Mouse (Mus musculus): ENCODE data around the gene BC025920. TPM values are rescaled to one million over a fixed set of nuclear protein-coding genes. Genes with fewer than 3 reads are reported as not detected.
"Not testable (repeated sequence)": the region's sequence is repeated elsewhere in the genome, so short reads cannot be mapped to it uniquely, and the experiment has no call there.

Gene BC025920
- total RNA-seq, 1 experiment from 2014 or later, result 2.9 TPM

DNA sequence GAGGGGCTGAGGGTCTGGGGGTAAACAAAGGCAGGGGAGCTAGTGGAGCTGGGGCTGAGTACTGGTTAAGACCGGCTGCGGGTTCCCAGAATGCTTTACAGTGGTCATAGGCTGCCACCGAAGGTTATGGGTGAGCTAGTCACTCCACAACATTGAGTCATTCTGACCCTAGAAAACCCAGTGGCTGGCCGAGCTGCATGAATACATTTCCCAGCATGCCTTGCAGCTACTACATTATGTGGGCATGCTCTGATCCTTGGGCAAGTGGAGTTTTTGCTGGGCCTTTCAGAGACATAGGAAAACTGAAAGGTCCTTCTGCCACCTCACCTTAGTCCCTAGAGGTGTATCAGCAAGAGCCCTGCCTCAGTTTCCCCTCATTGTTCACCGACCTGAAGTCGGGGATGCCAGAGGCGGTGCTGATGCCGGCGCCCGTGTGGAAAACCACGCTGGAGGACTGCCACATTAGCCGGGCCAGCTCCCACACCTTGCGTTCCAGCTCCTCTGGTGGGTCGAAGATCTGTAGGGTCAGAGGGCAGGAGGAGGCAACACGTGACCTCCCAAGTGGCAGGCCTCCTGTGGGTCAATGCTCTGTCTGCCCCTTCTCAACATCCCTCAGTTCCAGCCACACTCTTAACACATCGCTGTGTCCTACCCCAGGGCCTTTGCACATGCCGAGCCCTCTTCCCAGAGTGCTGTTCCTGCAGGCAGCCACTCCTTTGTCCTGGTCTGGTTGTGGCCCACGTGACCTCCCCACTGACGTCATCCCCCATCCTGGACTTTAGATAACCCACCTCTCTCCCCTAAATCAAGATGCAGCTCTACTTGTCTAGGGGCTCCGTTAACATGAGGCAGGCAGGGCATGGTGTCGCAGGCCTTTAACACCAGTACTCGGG, 20.3 kb downstream of the BC025920 start:
- no peak for ATAC-seq (replicated peaks in 1 of 2; ENCODE audit: insufficient read depth in 1 of 2, low FRiP score in 2 of 2, low TSS enrichment in 1 of 2, low read depth in 1 of 2, poor library complexity in 2 of 2, severe bottlenecking in 2 of 2)

DNA sequence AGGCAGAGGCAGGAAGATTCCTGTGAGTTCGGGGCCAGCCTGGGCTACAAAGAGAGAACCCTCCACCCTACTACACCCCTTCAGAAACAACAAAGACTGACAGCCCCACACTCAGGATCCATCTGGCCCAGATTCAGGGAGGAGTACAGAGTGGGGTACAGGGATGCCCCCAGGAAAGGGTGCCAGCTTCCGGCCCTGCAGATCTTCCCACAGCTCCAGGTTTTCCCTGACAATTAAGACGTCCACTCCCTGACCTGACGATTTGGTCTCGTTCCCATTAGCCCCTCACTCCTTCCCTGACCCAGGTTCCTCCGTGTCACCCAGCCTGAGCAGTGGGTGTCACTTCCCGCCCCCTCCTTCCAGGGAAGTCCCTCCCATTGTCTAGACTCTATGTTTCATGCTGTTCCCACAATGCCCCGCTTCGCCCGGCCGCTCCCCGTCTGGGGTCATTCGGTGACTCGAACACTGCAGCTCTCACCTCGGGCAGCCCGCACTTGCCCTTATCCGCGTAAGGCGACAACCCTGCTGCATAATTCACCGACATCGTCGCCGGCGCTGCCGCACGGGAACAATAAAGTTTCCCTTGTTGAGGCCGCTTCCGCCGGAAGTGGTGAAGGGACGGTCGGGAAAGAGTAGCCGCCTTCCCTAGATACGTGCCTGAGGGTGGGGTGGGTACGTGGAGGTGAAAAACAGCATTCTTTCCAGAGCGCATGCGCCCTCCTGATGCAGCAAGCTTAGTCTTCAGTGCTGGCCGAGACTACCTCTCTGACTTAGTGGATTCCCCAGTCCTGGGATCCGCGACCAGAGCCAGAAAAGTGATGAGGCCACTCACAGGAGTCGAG, 21.1 kb downstream of the BC025920 start, which contains the start of gene Sirt6:
Gene Sirt6, minus strand, starts transcription at position 804 of the 842 bp plus-strand sequence.
- ATAC-seq (replicated peaks in 1 of 2; ENCODE audit: insufficient read depth in 1 of 2, low FRiP score in 2 of 2, low TSS enrichment in 1 of 2, low read depth in 1 of 2, poor library complexity in 2 of 2, severe bottlenecking in 2 of 2), result peak; percentile 88 to 91

DNA sequence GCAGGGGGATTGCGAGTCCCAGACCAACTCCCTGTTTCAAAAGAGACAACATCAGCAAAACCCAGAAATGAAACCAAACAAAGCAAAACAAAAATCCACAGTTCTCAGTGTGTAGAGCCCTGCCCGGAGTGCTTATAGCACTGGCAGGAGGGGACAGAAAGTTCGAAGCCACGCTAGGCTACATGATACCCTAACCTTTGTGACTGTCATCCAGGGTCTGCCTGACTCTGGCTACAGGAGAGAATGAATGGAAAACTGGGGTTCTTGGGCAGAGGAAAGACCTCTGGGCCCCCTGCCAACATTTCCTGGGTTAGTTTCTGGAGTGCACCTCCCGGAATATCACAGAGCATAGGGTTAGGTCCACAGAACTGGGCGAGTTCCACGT, 21.8 kb downstream of the BC025920 start:
- ATAC-seq (replicated peaks in 1 of 2; ENCODE audit: insufficient read depth in 1 of 2, low FRiP score in 2 of 2, low TSS enrichment in 1 of 2, low read depth in 1 of 2, poor library complexity in 2 of 2, severe bottlenecking in 2 of 2), result peak; percentile 14 to 50; a peak in 3 of 4 replicates

DNA sequence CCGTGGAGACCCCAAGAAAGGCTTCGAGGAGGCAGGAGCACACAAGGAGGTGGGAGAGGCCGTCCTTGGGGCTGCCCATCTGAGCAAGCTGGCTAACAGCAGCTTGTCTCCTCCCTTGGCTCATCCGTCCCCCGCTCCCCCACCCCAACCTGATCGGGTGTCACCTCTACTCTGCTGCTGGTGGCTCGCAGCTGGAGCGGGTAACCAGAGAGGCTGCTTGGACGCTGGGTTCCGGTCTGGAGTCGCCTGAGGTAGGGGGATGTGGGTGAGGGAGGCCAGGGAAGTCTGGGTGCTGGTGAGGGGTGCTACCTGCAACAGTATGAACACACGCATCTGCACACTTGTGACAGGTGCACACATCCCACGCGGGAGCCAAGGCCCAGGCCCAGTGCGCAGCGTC, 22.3 kb downstream of the BC025920 start, which contains the start of gene Ankrd24:
Gene Ankrd24, plus strand, starts transcription at position 151 of the 400 bp plus-strand sequence.
- ATAC-seq (replicated peaks in 1 of 2; ENCODE audit: insufficient read depth in 1 of 2, low FRiP score in 2 of 2, low TSS enrichment in 1 of 2, low read depth in 1 of 2, poor library complexity in 2 of 2, severe bottlenecking in 2 of 2), result no peak

DNA sequence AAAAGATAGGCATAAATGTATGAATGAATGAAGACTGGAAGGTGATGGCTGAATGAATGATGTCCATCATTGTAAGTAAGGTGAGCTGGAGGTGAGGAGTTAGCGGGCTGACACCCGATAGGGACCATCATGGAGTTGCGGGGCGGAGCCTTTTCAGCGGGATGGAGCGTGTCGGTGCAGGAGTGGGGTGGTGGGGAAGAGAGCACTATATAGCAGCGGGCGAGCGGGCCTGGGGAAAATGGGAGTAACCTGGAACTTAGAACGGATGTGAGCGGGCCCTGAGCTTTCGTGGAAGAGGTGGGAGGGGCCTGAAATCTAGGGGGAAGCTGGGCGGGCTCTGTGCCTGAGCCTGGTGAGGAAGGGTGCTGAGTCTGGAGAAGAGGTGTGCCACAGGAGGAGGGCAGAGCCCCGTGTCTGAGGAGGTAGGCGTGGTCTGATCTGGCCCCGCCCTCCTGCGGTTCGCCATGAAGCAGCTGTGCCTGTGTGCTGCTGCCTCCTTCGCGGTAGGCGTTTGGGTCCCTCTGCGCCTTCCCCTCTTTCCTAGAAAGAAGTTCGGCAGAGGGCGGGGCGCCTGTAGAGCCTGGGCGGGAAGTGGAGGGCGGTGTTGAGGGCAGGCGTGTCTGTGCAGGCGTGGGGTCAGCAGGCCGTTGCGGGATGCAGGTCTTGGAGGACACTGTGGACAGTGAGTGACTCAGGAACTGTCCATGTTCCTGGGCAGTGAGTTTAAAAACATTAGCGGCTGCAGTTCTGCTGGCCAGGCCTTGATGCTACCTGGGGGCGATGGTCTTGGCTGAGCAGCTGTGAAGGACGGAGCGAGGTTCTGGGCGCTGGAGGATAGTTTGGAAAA, 27.4 kb downstream of the BC025920 start:
- peak; percentile 98 to 99 for ATAC-seq (replicated peaks in 1 of 2; ENCODE audit: insufficient read depth in 1 of 2, low FRiP score in 2 of 2, low TSS enrichment in 1 of 2, low read depth in 1 of 2, poor library complexity in 2 of 2, severe bottlenecking in 2 of 2)

DNA sequence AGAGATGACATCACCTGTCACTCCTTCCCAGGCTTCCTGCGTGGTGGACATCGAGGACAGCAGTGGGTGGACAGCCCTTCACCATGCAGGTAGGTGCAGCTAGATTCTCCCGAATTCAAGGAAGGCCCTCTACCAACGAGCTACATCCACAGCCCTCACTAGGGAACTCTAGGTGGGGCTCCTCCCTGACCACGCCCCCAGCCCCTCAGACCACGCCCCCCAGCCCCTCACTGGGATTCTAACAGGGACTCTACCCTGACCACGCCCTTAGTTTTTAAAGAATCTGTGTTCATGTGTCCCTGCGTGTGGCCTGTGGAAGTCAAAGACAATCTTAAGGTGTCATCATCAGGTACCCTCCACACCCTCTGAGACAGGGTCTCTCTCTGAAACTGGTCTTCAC, 30.3 kb downstream of the BC025920 start:
- ATAC-seq (replicated peaks in 1 of 2; ENCODE audit: insufficient read depth in 1 of 2, low FRiP score in 2 of 2, low TSS enrichment in 1 of 2, low read depth in 1 of 2, poor library complexity in 2 of 2, severe bottlenecking in 2 of 2), result no peak

DNA sequence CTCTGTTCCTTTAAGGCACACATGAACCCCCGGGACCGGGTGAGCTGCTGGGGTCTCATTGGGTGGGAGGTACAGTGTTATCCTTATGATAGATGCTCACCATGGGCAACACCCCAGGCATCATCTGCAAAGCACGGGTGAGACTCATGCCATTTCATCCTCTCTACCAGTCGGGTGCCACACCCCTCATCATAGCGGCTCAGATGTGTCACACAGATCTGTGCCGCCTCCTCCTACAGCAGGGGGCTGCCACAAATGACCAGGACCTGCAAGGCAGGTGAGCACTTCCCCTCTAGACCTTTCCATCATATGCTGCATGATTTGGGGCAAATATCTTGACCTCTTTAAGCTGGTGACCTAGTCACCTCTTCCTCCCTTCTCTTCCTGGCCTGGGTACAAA, 32.0 kb downstream of the BC025920 start:
- no peak for ATAC-seq (replicated peaks in 1 of 2; ENCODE audit: insufficient read depth in 1 of 2, low FRiP score in 2 of 2, low TSS enrichment in 1 of 2, low read depth in 1 of 2, poor library complexity in 2 of 2, severe bottlenecking in 2 of 2)

DNA sequence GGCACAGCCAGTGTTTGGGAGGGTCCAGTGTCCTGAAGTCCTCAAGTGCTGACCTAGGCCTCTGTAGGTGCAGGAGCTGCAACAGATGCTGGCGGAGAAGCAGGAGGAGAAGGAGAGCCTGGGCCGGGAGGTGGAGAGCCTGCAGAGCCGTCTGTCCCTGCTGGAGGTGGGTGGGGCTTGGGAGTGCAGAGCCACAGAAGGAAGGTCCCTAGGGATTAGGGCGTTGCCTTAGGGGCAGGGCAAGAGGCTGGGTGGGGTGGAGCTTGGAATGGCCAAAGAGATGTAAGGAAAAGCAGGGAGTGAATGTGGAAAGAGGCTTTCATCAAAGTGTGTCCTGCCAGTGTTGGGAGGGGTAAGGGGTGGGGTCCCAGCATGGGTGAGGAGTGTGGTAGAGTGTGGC, 34.8 kb downstream of the BC025920 start:
- not testable (repeated sequence) for ATAC-seq (replicated peaks in 1 of 2; ENCODE audit: insufficient read depth in 1 of 2, low FRiP score in 2 of 2, low TSS enrichment in 1 of 2, low read depth in 1 of 2, poor library complexity in 2 of 2, severe bottlenecking in 2 of 2)

DNA sequence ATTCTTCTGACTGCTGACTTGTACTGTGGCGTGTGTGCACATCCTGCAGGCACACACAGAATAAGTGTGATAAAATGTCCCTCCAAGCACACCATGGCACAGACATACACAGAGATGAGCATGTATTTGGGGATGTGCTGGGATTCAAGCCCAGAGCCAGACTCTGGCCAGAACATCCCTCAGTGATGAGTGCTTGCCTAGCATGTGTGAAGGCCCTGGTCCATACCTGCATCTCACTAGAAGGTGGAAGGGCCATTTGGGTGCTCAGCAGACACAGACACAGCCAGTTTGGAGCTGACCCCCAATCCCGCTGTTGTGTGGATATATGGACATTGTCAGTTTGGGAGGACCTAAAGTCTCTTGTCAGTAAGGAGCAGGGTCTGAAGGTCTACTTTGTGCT, 35.5 kb downstream of the BC025920 start:
- ATAC-seq (replicated peaks in 1 of 2; ENCODE audit: insufficient read depth in 1 of 2, low FRiP score in 2 of 2, low TSS enrichment in 1 of 2, low read depth in 1 of 2, poor library complexity in 2 of 2, severe bottlenecking in 2 of 2), result no peak

DNA sequence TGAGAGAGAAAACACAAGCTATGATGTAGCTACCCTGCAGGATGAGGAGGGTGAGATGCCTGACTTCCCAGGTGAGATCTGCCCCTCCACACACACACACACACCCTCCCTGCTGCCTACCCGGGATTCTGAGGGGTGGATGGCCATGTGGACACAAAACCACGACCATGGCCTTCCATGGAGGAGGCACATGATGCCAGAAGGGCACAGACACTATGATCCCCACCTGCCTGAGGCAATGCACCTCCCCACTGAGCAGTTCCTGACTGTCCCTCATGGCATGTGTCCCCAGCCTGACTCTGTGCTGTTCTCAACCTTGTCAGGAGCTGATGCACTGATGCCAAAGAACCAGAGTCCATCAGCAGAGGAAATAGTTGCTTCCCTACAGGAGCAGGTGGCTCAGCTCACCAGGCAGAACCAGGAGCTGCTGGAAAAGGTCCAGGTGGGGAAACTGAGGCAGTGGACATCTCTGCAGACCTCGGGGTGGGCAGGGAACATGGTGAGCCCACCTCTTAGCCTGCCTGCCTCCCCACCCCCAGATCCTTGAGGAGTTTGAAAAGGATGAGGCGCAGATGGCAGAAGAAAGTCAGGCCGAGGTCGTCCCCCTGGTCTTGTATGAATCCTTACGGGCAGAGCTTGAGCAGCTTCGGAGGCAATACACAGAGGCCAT, 36.0 kb downstream of the BC025920 start:
- no peak for ATAC-seq (replicated peaks in 1 of 2; ENCODE audit: insufficient read depth in 1 of 2, low FRiP score in 2 of 2, low TSS enrichment in 1 of 2, low read depth in 1 of 2, poor library complexity in 2 of 2, severe bottlenecking in 2 of 2)

DNA sequence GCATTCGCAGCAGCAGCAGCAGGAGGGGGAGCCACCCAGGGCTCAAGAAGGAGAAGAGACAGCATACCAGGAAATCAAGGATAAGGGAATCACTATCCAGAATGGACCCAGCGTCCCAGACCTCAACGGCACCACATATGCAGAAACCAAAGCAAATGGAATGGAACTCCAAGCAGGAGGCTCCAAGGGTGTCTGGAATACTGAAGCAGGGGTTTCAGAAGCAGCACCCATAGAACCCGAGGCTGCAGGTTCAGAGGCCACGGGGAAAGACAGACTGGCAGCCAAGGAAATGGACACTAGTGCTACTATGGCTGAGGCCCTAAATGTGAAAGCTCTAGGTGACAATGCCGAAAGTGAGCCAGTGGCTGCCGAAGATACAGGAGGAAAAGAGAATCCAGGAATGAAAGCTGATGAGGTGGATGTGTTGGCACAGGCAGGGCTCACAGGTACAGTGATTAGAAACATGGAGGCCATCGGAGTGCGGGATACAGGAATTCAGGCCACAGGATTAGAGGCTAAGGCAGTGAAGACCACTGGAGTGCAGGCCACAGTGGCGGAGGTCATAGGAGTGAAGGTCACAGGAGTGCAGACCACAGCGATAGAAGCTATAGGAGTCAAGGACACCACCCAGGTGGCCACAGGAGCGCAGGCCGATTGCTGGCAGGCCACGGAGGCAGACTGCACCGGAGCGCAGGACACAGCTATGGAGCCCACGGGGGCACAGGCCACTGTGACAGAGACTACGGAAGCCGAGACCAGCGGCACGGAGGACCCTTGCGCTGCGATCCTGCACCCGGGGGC, 36.8 kb downstream of the BC025920 start:
- peak in 1 of 2 experiments; percentile 17; a peak in 1 of 4 replicates for ATAC-seq (replicated peaks in 1 of 2; ENCODE audit: insufficient read depth in 1 of 2, low FRiP score in 2 of 2, low TSS enrichment in 1 of 2, low read depth in 1 of 2, poor library complexity in 2 of 2, severe bottlenecking in 2 of 2)

DNA sequence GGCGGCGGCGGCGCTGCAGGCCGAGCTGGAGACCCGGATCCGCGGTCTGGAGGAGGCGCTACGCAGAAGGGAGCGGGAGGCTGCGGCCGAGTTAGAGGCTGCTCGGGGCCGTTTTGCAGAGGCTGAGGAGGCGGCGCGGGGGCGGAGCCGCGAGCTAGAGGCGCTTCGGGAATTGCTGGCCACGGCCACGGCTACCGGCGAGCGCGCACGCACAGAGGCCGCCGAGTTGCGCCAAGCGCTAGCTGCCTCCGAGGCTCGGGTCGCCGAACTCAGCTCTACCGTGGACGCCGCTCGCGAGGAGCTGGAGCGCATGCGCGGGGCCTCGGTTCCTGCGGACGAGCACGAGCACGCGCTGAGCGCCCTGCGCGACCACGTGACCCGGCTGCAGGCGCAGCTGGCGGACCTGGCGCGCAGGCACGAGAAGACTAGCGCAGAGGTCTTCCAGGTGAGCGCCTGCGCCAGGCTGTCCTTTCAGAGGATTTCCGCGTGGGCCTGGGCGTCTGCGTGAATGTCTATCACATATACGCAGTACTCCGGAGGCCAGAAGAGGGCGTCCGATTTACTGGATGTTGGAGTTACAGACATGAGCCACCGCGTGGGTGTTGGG, 37.5 kb downstream of the BC025920 start:
- peak; percentile 70 to 77 for ATAC-seq (replicated peaks in 1 of 2; ENCODE audit: insufficient read depth in 1 of 2, low FRiP score in 2 of 2, low TSS enrichment in 1 of 2, low read depth in 1 of 2, poor library complexity in 2 of 2, severe bottlenecking in 2 of 2)

DNA sequence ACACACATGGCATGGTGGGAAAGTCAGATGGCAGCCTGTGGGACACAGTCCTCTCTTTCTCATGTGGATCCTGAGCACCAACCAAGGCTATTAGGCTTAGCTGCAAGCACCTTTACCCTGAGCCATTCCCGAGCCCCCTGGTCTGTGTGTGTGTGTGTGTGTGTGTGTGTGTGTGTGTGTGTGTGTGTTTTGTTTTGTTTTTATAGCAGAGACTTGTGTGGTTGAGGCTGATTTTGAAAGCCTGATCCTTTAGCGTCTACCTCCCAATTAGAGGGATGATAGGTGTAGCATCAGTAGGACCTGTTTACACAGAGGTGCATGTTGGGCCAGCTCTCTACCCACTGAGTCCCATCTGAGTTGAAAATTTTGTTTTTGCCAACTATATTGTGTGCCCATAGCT, 38.1 kb downstream of the BC025920 start:
- ATAC-seq (replicated peaks in 1 of 2; ENCODE audit: insufficient read depth in 1 of 2, low FRiP score in 2 of 2, low TSS enrichment in 1 of 2, low read depth in 1 of 2, poor library complexity in 2 of 2, severe bottlenecking in 2 of 2), result no peak

DNA sequence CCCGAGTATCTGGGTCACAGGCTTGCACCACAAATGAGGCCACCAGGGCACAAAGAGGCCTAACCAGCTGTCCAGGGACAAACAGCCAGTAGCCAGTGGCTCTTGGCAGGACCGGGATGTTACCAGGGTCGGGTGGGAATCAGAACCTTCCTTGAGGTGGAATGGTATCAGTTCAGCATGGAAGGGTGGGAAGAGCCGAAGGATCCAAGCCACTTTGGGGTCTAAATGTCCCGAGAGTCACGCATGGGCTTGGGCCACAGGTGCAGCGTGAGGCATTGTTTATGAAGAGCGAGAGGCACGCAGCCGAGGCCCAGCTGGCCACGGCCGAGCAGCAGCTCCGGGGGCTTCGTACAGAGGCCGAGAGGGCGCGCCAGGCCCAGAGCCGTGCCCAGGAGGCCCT, 38.6 kb downstream of the BC025920 start:
- no peak for ATAC-seq (replicated peaks in 1 of 2; ENCODE audit: insufficient read depth in 1 of 2, low FRiP score in 2 of 2, low TSS enrichment in 1 of 2, low read depth in 1 of 2, poor library complexity in 2 of 2, severe bottlenecking in 2 of 2)

DNA sequence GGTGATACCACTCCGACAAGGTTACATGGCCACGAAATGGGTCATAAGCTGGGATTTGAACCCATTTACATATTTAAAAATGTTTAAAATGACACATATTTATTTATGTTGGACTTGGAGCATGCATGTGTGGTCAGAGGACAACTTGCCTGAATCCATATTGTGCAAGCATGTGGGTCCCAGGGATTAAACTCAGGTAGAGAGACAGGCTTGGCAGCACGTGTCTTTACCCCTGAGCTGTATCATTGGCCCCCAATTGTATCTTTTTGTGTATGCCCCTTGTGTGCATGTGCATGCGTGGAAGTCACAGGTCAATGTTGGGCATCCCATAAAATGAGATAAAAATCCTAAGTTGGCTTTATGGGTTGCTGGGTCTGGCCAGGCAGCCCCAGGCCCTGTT, 39.3 kb downstream of the BC025920 start:
- no peak for ATAC-seq (replicated peaks in 1 of 2; ENCODE audit: insufficient read depth in 1 of 2, low FRiP score in 2 of 2, low TSS enrichment in 1 of 2, low read depth in 1 of 2, poor library complexity in 2 of 2, severe bottlenecking in 2 of 2)
